Mouse (Mus musculus) T-helper 17 cell (primary cell): Measurements from ENCODE around the gene Eef1akmt3.

Source experiments
- in situ Hi-C, 2 experiments: fragments of 300-600 bp; cut with MboI, MseI; formaldehyde crosslinking; loops; 1 replicate in 1 of 2; 2 replicates in 1 of 2; pipeline ENCODE4 v1.15.1; 2025; ENCODE audit warnings: high pct_unique_total_duplicates in 2 of 2

Gene Eef1akmt3

GRCm38 (mm10) chr10:127056490-127056889 lies 15.2 kb upstream of the Eef1akmt3 start:
- in situ Hi-C loops = no loop called here

DNA sequence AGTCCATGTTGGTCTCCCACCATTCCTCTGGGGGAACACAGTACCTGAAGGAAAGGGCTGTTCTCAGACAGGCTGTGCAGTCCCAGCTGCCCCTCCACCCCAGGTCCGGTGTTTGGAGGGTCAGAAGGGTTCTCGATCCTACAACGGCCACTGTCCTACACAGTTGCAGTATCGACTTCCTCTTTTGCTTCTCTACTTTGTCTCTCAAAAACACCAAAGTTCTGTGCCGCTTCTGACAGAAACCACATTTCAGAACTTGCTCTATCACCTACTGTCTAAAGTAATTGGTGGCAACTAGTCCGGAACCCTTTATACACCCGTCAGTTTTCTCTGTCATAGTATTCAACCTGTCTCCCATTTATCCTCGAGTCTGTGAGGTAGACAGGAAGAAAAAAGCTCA lies 14.1 kb upstream of the Eef1akmt3 start:
- in situ Hi-C loops = no loop called here

GRCm38 (mm10) chr10:127054646-127055045 lies 13.3 kb upstream of the Eef1akmt3 start:
- in situ Hi-C loops = no loop called here

GRCm38 (mm10) chr10:127050119-127050474 lies 8.8 kb upstream of the Eef1akmt3 start:
- in situ Hi-C loops = no loop called here

GRCm38 (mm10) chr10:127049395-127050118 lies 8.2 kb upstream of the Eef1akmt3 start:
- in situ Hi-C loops = no loop called here

DNA sequence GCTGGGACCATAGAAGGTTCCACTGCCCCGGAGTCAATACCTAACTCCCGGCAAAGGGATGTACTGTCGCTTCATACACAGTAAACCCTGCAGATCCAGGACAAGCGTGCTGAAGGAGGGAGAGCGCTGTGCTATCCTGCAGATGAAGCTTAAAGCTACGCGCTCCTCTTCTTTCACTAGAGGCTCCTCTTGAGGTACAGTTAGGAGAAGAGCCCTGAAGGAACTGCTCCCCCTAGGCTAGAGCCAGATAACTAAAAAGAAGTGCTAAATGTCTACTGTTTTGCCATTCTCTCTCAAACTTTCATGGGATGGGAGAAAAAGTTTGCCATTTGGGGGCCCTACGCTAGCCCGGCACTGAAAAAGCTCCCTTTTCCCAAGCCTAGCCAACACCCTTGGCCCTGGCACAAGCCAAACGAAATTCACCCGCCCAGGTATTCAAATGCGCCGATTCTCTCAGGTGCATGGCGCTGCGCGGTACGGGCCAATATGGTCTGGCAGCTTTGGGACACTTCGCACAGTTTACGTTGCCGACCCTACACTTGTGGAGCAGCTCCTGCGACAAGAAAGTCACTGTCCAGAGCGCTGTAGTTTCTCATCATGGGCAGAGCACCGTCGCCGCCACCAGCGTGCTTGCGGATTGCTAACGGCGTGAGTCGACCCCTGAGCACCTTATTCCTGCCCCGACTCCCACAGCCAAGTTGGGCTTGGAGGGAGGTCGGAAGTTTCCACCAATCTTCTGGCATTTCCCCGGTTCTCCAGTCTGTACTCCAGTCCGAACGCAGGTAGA lies 7.5 kb upstream of the Eef1akmt3 start:
- in situ Hi-C loops = no loop called here

- in situ Hi-C loops = no loop called here
These were observed 6.6 kb upstream of the Eef1akmt3 start, which contains the start of gene Cyp27b1 for GRCm38 (mm10) chr10:127047954-127048353. Cyp27b1 (plus strand) TSS chr10:127048250.

GRCm38 (mm10) chr10:127043187-127043586 lies 1.9 kb upstream of the Eef1akmt3 start:
- in situ Hi-C loops = no loop called here

DNA sequence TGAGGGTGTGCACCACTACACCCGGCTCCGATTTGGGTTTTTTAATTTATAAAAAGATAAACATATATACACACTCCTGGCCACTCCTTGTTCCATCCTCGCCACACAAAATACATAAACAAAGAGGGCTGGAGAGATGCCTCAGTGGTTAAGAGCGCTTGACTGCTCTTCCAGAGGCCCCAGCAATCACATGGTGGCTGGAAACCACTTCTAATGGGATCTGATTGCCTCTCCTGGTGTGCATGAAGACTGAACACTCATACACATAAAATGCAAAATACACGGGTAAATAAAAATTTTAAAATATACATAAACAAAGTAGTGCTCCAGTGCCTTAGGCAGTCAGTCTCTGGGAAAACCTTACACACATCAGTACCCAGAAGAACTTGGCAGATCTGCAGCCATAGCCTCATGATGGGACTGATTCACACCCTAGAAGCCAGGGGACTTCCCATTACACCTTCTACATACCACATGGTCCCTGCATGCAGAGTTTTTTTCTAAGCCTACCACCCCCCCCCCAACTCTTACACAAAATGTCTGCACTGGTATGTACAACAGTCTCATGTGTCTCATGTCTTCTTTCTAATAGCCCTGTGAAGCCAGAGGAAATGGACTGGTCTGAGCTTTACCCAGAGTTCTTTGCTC lies 1.3 kb upstream of the Eef1akmt3 start:
- in situ Hi-C loops = no loop called here

- in situ Hi-C loops = no loop called here
These were observed 543 bp upstream of the Eef1akmt3 start for GRCm38 (mm10) chr10:127041774-127042338.

GRCm38 (mm10) chr10:127040569-127041214 lies 621 bp downstream of the Eef1akmt3 start:
- in situ Hi-C loops = no loop called here

GRCm38 (mm10) chr10:127037641-127038040 lies 3.7 kb downstream of the Eef1akmt3 start:
- in situ Hi-C loops = loop anchor here in 1 of 2 experiments (5.0 kb wide), 1 partner anchor 110 kb away; no protein-coding TSS in a partner anchor

GRCm38 (mm10) chr10:127036273-127036672 lies 5.0 kb downstream of the Eef1akmt3 start:
- in situ Hi-C loops = loop anchor here in 1 of 2 experiments (5.0 kb wide), 1 partner anchor 109 kb away; no protein-coding TSS in a partner anchor

DNA sequence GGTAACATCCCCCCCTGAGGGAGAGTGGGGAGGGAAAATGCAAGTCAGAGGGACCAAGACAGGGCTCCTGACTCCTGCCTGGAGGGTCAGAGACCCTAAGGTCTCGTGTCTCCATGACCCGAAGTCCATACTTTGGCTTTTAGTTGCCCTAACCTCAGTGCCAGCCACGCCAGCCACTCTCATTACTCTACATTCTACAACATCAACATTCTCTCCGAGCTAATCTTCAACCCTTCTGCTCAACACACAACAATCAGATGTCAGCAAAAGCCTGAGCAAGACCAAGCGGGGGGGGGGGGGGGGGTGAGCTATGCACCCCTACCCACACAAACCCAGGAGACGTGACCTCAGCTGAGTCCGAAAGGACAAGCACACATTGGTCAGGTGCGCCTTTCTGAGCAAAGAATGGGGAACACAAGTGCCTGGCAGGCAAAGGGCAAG lies 8.0 kb downstream of the Eef1akmt3 start:
- in situ Hi-C loops = loop anchor here in 1 of 2 experiments (5.0 kb wide), 1 partner anchor 51 kb away; no protein-coding TSS in a partner anchor

- in situ Hi-C loops = loop anchor here in 1 of 2 experiments (5.0 kb wide), 1 partner anchor 48 kb away; no protein-coding TSS in a partner anchor
These were observed 10.7 kb downstream of the Eef1akmt3 start, which contains the start of gene Tsfm for GRCm38 (mm10) chr10:127030336-127031296. Tsfm (minus strand) TSS chr10:127030840.

DNA sequence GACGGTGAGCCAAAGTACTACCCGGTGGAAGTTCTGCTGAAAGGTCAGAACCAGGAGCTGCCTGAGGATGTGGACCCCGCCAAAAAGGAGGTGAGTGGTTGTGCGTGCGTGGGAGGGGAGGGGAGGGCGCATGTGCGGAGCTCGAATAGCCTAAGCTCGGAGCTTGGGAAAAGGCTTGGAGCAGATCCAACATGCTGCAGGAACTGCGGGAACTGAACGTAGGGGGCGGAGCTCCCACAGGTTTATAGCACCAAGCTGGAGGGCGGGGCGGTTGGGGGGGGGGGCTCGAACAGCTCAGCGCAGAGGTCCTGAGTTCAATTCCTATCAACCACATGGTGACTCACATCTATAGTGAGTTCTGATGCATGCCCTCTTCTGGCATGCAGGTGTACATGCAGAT lies 22.9 kb downstream of the Eef1akmt3 start:
- in situ Hi-C loops = no loop called here

DNA sequence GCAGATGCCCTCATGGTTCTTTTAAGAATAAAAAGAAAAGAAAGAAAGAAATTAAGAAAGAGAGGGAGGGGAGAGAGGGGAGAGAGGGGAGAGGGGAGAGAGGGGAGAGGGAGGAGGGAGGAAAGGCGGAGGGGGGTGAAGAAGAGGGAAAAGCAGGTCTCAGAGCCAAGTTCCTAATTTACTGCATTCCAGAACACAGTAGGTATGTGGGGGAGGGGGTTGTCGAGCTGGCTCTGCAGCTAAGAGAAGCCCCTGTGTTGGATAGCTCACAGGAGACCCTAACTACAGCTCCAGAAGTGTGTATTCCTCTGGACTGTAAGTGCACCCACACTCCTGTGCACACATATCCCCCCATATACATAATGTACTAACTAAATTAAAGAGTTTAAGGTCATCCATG lies 24.2 kb downstream of the Eef1akmt3 start:
- in situ Hi-C loops = no loop called here

- in situ Hi-C loops = no loop called here
These were observed 24.8 kb downstream of the Eef1akmt3 start for GRCm38 (mm10) chr10:127016488-127016887.

GRCm38 (mm10) chr10:127003806-127004205 lies 37.5 kb downstream of the Eef1akmt3 start:
- in situ Hi-C loops = no loop called here

DNA sequence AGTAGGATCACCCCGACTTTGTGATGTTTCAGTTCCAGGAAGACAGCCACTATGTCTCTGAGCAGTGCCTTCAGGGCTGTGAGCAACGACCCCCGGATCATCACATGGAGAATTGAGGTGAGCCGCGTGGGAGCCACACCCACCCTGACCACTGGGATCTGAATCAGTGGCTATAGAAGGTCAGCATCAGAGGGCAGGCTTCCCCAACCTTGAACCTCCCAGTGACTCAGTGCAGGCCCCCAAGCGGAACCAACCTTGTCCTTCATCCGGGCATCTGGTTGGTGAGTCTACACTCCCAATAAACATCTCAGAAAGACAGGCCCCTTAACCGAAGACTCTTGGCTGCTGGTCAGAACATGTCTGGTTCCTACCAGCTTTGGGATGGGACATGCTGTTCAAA lies 38.0 kb downstream of the Eef1akmt3 start:
- in situ Hi-C loops = no loop called here
